Mouse (Mus musculus): Measurements from ENCODE around the gene Zfand5. TPM values are rescaled to one million over a fixed set of nuclear protein-coding genes. Genes with fewer than 3 reads are reported as not detected.
"Not testable (repeated sequence)": the region's sequence is repeated elsewhere in the genome, so short reads cannot be mapped to it uniquely, and the experiment has no call there.

Gene Zfand5
- polyA plus RNA-seq, 1 experiment from 2014 or later: 114 TPM

DNA sequence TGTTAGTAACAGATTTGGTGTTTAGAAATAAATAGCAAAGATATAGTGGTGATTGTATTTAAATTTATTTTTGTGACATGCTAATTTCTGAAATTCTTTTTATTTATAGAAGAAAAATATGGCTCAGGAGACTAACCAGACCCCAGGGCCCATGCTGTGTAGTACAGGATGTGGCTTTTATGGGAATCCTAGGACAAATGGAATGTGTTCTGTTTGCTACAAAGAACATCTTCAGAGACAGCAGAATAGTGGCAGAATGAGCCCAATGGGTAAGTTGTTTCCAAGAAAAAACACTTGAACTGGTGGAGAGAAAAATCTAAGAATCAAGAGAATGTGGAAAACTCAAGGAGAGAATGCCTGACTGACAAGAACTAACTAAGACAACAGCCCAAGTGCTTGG is 4.2 kb downstream of the Zfand5 start:
- H3K9me3 ChIP-seq (replicated peaks): no peaks in the 10 kb centered on the region
- no peak for DNase-seq (ENCODE audit: low spot score)
- no peaks in the 10 kb centered on the region for H3K27me3 ChIP-seq (ENCODE audit: low read depth, poor library complexity, severe bottlenecking)
- no peak overlapping the region for H3K4me3 ChIP-seq
- H3K4me1 ChIP-seq: peaks cover 21% of the 10 kb centered on the region
- H3K27ac ChIP-seq (replicated peaks): no peak overlapping the region
- H3K36me3 ChIP-seq: peaks cover 52% of the 10 kb centered on the region

- H3K9me3 ChIP-seq (replicated peaks): peaks cover 12% of the 10 kb centered on the region; the same call in 1 of the 2 replicates
- WGBS: 78% methylated on average over 3 of the region's 3 CpGs
- H3K4me3 ChIP-seq: no peak overlapping the region
- no peak for DNase-seq (ENCODE audit: low spot score)
- H3K4me1 ChIP-seq: no peaks in the 10 kb centered on the region
- peaks cover 65% of the 10 kb centered on the region for H3K36me3 ChIP-seq
- H3K27me3 ChIP-seq (ENCODE audit: low read depth, poor library complexity, severe bottlenecking): no peaks in the 10 kb centered on the region
- H3K27ac ChIP-seq (replicated peaks): no peak overlapping the region
Observed at GRCm38 (mm10) chr19:21286421-21287097, 14.5 kb downstream of the Zfand5 start.

- H3K36me3 ChIP-seq: no peaks in the 10 kb centered on the region
- no peak for DNase-seq (ENCODE audit: low spot score)
- H3K9me3 ChIP-seq (replicated peaks): 0 out of 2 replicates have a peak, but pooled peaks cover 3% of the 10 kb centered on the region
- H3K4me3 ChIP-seq: no peak overlapping the region
- WGBS: 95% methylated on average over 4 of the region's 4 CpGs
- no peaks in the 10 kb centered on the region for H3K27me3 ChIP-seq (ENCODE audit: low read depth, poor library complexity, severe bottlenecking)
- no peak overlapping the region for H3K27ac ChIP-seq (replicated peaks)
- no peaks in the 10 kb centered on the region for H3K4me1 ChIP-seq
Observed at GRCm38 (mm10) chr19:21297411-21297810, 25.3 kb downstream of the Zfand5 start.

GRCm38 (mm10) chr19:21301787-21302186 is 29.7 kb downstream of the Zfand5 start:
- H3K4me3 ChIP-seq: no peak overlapping the region
- no peaks in the 10 kb centered on the region for H3K9me3 ChIP-seq (replicated peaks)
- no peaks in the 10 kb centered on the region for H3K27me3 ChIP-seq (ENCODE audit: low read depth, poor library complexity, severe bottlenecking)
- no peak overlapping the region for H3K27ac ChIP-seq (replicated peaks)
- 76% methylated on average over 3 of the region's 3 CpGs for WGBS
- H3K4me1 ChIP-seq: no peaks in the 10 kb centered on the region
- DNase-seq (ENCODE audit: low spot score): no peak
- H3K36me3 ChIP-seq: no peaks in the 10 kb centered on the region

DNA sequence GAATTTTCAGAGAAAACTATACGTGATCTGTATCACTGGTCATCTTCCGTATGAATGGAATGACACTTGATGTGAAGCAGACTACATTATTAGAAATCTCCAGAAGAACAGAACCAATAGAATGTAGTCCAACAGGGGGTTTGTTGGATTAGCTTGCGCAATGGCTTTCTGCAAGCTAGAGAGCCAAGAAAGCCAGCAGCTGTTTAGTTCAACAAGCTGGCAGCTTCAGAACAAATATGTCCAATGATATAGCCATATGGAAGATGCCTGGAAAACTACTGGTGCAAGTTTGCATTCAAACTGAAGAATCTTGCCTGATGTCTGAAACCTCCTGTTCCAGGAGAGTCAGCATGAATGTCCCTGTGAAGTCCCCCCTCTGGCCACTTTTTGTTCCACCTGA is 35.7 kb downstream of the Zfand5 start:
- no peaks in the 10 kb centered on the region for H3K9me3 ChIP-seq (replicated peaks)
- H3K27ac ChIP-seq (replicated peaks): no peak overlapping the region
- 99% methylated on average over 3 of the region's 3 CpGs for WGBS
- DNase-seq (ENCODE audit: low spot score): no peak
- no peaks in the 10 kb centered on the region for H3K27me3 ChIP-seq (ENCODE audit: low read depth, poor library complexity, severe bottlenecking)
- H3K4me3 ChIP-seq: no peak overlapping the region
- no peaks in the 10 kb centered on the region for H3K4me1 ChIP-seq
- H3K36me3 ChIP-seq: no peaks in the 10 kb centered on the region

- H3K27ac ChIP-seq (replicated peaks); DNase-seq (ENCODE audit: low spot score); H3K9me3 ChIP-seq (replicated peaks); H3K27me3 ChIP-seq (ENCODE audit: low read depth, poor library complexity, severe bottlenecking); H3K36me3 ChIP-seq; H3K4me3 ChIP-seq; H3K4me1 ChIP-seq: not testable (repeated sequence)
- WGBS: 96% methylated on average over 5 of the region's 5 CpGs
Observed at GRCm38 (mm10) chr19:21310364-21310763, 38.3 kb downstream of the Zfand5 start.

DNA sequence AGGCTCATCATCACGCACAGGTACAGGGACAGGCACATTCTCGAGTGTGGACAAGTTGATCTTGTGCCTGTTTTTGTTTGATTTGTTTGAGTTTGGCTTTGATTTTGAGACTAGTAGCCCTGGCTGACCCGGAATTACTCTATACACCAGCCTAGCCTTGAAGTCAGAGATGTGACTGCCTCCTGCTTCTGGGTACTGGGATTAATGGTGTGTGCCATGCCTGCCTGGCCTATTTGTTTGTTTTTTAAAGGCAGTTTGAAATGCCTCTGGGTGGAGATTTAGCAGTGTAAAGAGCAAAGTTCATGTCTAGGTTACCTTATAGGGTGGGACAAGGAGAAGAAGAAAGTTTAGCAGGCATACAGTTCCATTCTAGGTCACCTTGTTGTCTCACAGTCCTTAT is 43.6 kb downstream of the Zfand5 start:
- H3K27ac ChIP-seq (replicated peaks): no peak overlapping the region
- no peaks in the 10 kb centered on the region for H3K27me3 ChIP-seq (ENCODE audit: low read depth, poor library complexity, severe bottlenecking)
- no peaks in the 10 kb centered on the region for H3K4me1 ChIP-seq
- no peaks in the 10 kb centered on the region for H3K9me3 ChIP-seq (replicated peaks)
- H3K36me3 ChIP-seq: no peaks in the 10 kb centered on the region
- H3K4me3 ChIP-seq: no peak overlapping the region
- 83% methylated on average over 3 of the region's 3 CpGs for WGBS
- DNase-seq (ENCODE audit: low spot score): no peak

- DNase-seq (ENCODE audit: low spot score): no peak
- Histone ChIP-seq H3K36me3 (no peaks in the 10 kb centered on the region), H3K27ac (replicated peaks) (no peak overlapping the region), H3K9me3 (replicated peaks) (no peaks in the 10 kb centered on the region), H3K4me3 (no peak overlapping the region), H3K4me1 (no peaks in the 10 kb centered on the region), H3K27me3 (ENCODE audit: low read depth, poor library complexity, severe bottlenecking) (no peaks in the 10 kb centered on the region)
- 97% methylated on average over 1 of the region's 1 CpGs for WGBS
Observed at GRCm38 (mm10) chr19:21319618-21320017, 47.5 kb downstream of the Zfand5 start.

GRCm38 (mm10) chr19:21325333-21325732 is 53.3 kb downstream of the Zfand5 start:
- 82% methylated on average over 3 of the region's 3 CpGs for WGBS
- Histone ChIP-seq H3K27me3 (ENCODE audit: low read depth, poor library complexity, severe bottlenecking) (no peaks in the 10 kb centered on the region), H3K4me3 (no peak overlapping the region), H3K27ac (replicated peaks) (no peak overlapping the region), H3K36me3 (no peaks in the 10 kb centered on the region), H3K9me3 (replicated peaks) (peaks cover 7% of the 10 kb centered on the region; the same call in 1 of the 2 replicates), H3K4me1 (0 out of 2 replicates have a peak, but pooled peaks cover 2% of the 10 kb centered on the region)
- no peak for DNase-seq (ENCODE audit: low spot score)

DNA sequence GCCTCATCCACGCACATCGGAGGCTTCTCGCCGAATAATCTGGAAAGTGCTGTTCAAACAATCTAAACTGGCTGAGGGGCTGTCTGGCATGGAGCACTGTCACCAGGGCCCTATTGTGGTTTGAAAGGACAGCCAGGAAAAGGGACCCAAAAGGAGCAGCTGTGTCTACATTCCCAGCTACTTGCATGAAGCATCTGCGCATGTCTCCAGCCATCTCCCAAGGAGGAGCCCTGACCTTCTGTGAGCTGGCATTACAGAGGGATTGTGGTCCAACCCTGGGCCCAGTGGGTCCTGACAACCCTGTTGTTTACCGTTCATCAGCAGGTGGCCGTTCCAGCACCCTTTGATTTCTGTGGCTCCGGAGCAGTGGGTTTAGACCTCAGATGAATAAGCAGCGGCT is 56.9 kb downstream of the Zfand5 start:
- WGBS: 71% methylated on average over 9 of the region's 9 CpGs
- H3K9me3 ChIP-seq (replicated peaks): peaks cover 7% of the 10 kb centered on the region; the same call in 1 of the 2 replicates
- no peaks in the 10 kb centered on the region for H3K36me3 ChIP-seq
- H3K27ac ChIP-seq (replicated peaks): no peak overlapping the region
- H3K4me3 ChIP-seq: no peak overlapping the region
- 0 out of 2 replicates have a peak, but pooled peaks cover 2% of the 10 kb centered on the region for H3K4me1 ChIP-seq
- no peaks in the 10 kb centered on the region for H3K27me3 ChIP-seq (ENCODE audit: low read depth, poor library complexity, severe bottlenecking)
- no peak for DNase-seq (ENCODE audit: low spot score)

DNA sequence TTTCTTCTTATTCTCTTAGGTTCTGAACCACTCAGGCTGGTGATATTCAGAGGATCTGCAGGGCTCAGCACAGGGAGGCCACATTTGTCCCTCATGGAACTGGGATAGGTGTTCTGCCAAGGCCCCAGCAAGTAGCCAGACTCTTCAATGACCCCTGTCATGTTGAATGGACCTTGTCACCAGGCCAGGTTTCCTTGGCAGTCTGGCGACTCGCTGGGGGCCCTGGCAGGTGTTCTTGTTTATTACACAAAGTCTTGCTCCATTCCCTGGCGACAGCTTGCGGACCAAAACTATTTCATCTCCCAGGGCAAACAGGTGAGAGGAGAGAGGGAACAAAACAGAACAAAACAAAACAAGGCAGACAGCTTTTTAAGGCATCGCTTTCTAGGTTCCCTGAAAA is 57.7 kb downstream of the Zfand5 start:
- H3K36me3 ChIP-seq: no peaks in the 10 kb centered on the region
- H3K4me1 ChIP-seq: 0 out of 2 replicates have a peak, but pooled peaks cover 2% of the 10 kb centered on the region
- DNase-seq (ENCODE audit: low spot score): no peak
- peaks cover 7% of the 10 kb centered on the region; the same call in 1 of the 2 replicates for H3K9me3 ChIP-seq (replicated peaks)
- H3K27ac ChIP-seq (replicated peaks): no peak overlapping the region
- H3K4me3 ChIP-seq: no peak overlapping the region
- WGBS: 75% methylated on average over 5 of the region's 5 CpGs
- H3K27me3 ChIP-seq (ENCODE audit: low read depth, poor library complexity, severe bottlenecking): no peaks in the 10 kb centered on the region

GRCm38 (mm10) chr19:21330305-21331115 is 58.4 kb downstream of the Zfand5 start:
- H3K27me3 ChIP-seq (ENCODE audit: low read depth, poor library complexity, severe bottlenecking): no peaks in the 10 kb centered on the region
- H3K4me1 ChIP-seq: 0 out of 2 replicates have a peak, but pooled peaks cover 2% of the 10 kb centered on the region
- no peak overlapping the region for H3K4me3 ChIP-seq
- no peaks in the 10 kb centered on the region for H3K36me3 ChIP-seq
- DNase-seq (ENCODE audit: low spot score): no peak
- H3K27ac ChIP-seq (replicated peaks): no peak overlapping the region
- peaks cover 7% of the 10 kb centered on the region; the same call in 1 of the 2 replicates for H3K9me3 ChIP-seq (replicated peaks)
- 90% methylated on average over 6 of the region's 6 CpGs for WGBS

- no peak for DNase-seq (ENCODE audit: low spot score)
- H3K4me3 ChIP-seq: no peak overlapping the region
- 0 out of 2 replicates have a peak, but pooled peaks cover 2% of the 10 kb centered on the region for H3K4me1 ChIP-seq
- no peaks in the 10 kb centered on the region for H3K36me3 ChIP-seq
- H3K9me3 ChIP-seq (replicated peaks): peaks cover 7% of the 10 kb centered on the region; the same call in 1 of the 2 replicates
- 91% methylated on average over 11 of the region's 11 CpGs for WGBS
- H3K27me3 ChIP-seq (ENCODE audit: low read depth, poor library complexity, severe bottlenecking): no peaks in the 10 kb centered on the region
- no peak overlapping the region for H3K27ac ChIP-seq (replicated peaks)
Observed at GRCm38 (mm10) chr19:21331621-21332155, 59.6 kb downstream of the Zfand5 start.

Data from midbrain, embryonic 10.5 days (tissue).